Mouse (Mus musculus) left cerebral cortex, postnatal 10 days (tissue): ENCODE data around the gene Ttc27. TPM values are rescaled to one million over a fixed set of nuclear protein-coding genes. Genes with fewer than 3 reads are reported as not detected.

Source experiments
- total RNA-seq, 2 experiments: library from RNA; stranded (reverse); gene quantifications; 2 replicates each; pipeline ENCODE4 v1.2.3; 2021

Gene Ttc27
- total RNA-seq, 2 experiments from 2014 or later = 28.9 to 33.5 TPM

Other genes starting within 250 kb of the Ttc27 start
- gene Yipf4, start 228.2 kb upstream of the Ttc27 start, total RNA-seq = 10 to 100 TPM; 68.9 to 73.5 TPM
- 100 to 1,000 TPM; 155 to 161 TPM for gene Birc6, start 189.4 kb upstream of the Ttc27 start, total RNA-seq